Mouse (Mus musculus) urinary bladder, postnatal 25 days (tissue): ENCODE data around the gene 1700067K01Rik.

ENCODE experiments used
- DNase-seq: peaks from one replicate; pipeline ENCODE4 v3.0.0; 2022; ENCODE audit warnings: low spot score

Gene 1700067K01Rik

DNA sequence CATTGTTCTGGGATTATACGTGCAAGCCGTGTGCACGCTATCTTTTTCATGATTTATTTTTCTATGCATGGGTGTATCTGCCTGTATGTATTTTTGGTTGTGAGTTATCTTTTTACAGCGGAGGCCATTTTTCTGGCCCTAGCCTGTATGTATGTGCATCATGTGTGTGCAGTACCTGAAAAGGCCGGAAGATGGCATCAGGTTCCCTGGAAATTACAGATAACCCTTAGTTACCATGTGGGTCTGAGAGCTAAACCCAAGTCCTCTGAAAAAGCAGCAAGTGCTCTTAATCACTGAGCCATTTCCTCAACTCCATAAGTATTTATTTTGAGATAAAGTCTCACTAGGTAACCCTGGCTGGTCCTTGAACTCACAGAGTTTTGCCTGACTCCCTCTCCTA, 51.9 kb downstream of the 1700067K01Rik start:
- DNase-seq: no peak
